Mouse (Mus musculus) forebrain, embryonic 16.5 days (tissue): Measurements from ENCODE around the gene Ppif. TPM values are rescaled to one million over a fixed set of nuclear protein-coding genes. Genes with fewer than 3 reads are reported as not detected.

ENCODE experiments used
- ATAC-seq: fragments of 200-750 bp; cut with Nextera tagmentation; 2 replicates; pipeline ENCODE4 v1.8.0; 2017; ENCODE audit warnings: mild to moderate bottlenecking, moderate library complexity
- H3K27ac ChIP-seq: fragments of 300-500 bp; sonication (generic); 2 replicates; pipeline ENCODE4 v1.5.1; 2014; ENCODE audit warnings: low read length, control low read depth
- H3K27me3 ChIP-seq: fragments of 300-500 bp; sonication (generic); replicated peaks from 2 replicates; pipeline ENCODE4 v1.6.1; 2014; ENCODE audit warnings: low read length; ENCODE audit not compliant: control insufficient read depth, insufficient read depth
- H3K36me3 ChIP-seq: fragments of 300-500 bp; sonication (generic); 2 replicates; pipeline ENCODE4 v1.6.1; 2014; ENCODE audit not compliant: control insufficient read depth, insufficient read depth
- H3K4me1 ChIP-seq: fragments of 300-500 bp; sonication (generic); replicated peaks from 2 replicates; pipeline ENCODE4 v1.6.1; 2014; ENCODE audit warnings: low read length; ENCODE audit not compliant: control insufficient read depth, insufficient read depth
- H3K4me2 ChIP-seq: fragments of 300-500 bp; sonication (generic); 2 replicates; pipeline ENCODE4 v1.6.1; 2014; ENCODE audit warnings: mild to moderate bottlenecking, low read length, control low read depth
- H3K4me3 ChIP-seq: fragments of 300-500 bp; sonication (generic); replicated peaks from 2 replicates; pipeline ENCODE4 v1.5.1; 2014; ENCODE audit warnings: mild to moderate bottlenecking, low read length, control low read depth
- H3K9ac ChIP-seq: fragments of 300-500 bp; sonication (generic); replicated peaks from 2 replicates; pipeline ENCODE4 v1.6.1; 2014; ENCODE audit warnings: low read depth, low read length, control low read depth
- H3K9me3 ChIP-seq: fragments of 300-500 bp; sonication (generic); 2 replicates; pipeline ENCODE4 v1.6.1; 2016; ENCODE audit warnings: low read length; ENCODE audit not compliant: control insufficient read depth
- WGBS: fragments of 180-500 bp; shearing (Covaris S2); extraction: QIAGEN DNeasy Blood & Tissue Kit; methylation state at CpG from one replicate; pipeline ENCODE4 v1.1.7; 2014; 5-methylcytosine and 5-hydroxymethylcytosine counted together
- polyA plus RNA-seq: library from polyadenylated mRNA; unstranded; fragments of >200 nt; fragmentation: Nextera tagmentation; extraction: Ambion mirVana; gene quantifications from 2 replicates; pipeline ENCODE4 v1.2.1, GENCODE M21; 2015

Gene Ppif
- polyA plus RNA-seq, 1 experiment from 2014 or later, result 26.3 TPM

- no peaks in the 10 kb centered on the region for H3K36me3 ChIP-seq
- no peak overlapping the region for H3K4me2 ChIP-seq
- no peak for ATAC-seq
- H3K9ac ChIP-seq, result no peak overlapping the region
- H3K4me3 ChIP-seq, result no peak overlapping the region
- H3K4me1 ChIP-seq, result no peaks in the 10 kb centered on the region
- H3K27me3 ChIP-seq, result no peaks in the 10 kb centered on the region
- 86% methylated on average over 10 of the region's 10 CpGs for WGBS
- H3K9me3 ChIP-seq, result no peaks in the 10 kb centered on the region
- H3K27ac ChIP-seq, result no peak overlapping the region
Observed at GRCm38 (mm10) chr14:25686983-25687901, 6.7 kb upstream of the Ppif start.

DNA sequence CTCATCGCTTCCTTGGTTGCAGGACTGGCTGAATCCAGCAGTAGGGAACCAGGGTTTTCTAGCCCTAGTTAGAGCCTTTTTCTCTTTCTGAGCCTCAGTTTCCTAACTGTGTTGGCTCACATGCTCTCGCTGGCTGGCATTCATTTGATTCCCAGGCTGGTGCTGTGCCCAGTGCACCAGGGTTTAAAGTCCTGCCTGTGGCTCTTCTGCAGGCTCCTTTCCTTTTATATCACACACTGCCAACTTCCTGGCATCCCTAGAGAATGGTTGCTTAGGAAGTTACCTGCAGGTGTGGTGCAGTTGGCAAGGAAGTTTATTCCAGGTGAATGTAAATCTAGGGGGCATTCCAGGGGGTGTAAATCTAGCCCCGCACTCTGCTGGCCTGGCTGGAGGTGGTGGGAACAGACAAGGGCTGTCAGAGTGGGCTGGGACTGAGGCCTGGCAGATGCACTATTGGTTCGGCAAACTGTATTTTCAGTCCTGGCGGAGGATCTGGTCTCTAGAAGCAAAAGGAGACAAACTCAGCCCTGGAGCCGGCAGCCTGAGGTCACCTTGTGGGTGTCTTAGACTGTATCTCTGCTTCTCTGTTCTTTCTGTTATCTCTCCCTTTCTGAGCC, 575 bp upstream of the Ppif start:
- peak overlapping the region; percentile 97 for H3K4me2 ChIP-seq
- H3K9me3 ChIP-seq, result no peaks in the 10 kb centered on the region
- ATAC-seq, result no peak; the same call in 1 of the 2 replicates
- 72% methylated on average over 6 of the region's 6 CpGs for WGBS
- H3K27ac ChIP-seq, result peak overlapping the region; percentile 38; the same call in 1 of the 2 replicates
- H3K36me3 ChIP-seq, result no peaks in the 10 kb centered on the region; the same call in 1 of the 2 replicates
- H3K9ac ChIP-seq, result peak overlapping the region; percentile 46
- H3K27me3 ChIP-seq, result no peaks in the 10 kb centered on the region
- peak overlapping the region; percentile 85 for H3K4me3 ChIP-seq
- peaks cover 23% of the 10 kb centered on the region for H3K4me1 ChIP-seq

GRCm38 (mm10) chr14:25694569-25694897, 579 bp downstream of the Ppif start:
- no peaks in the 10 kb centered on the region for H3K27me3 ChIP-seq
- peak overlapping the region; percentile 97 for H3K4me2 ChIP-seq
- no peaks in the 10 kb centered on the region for H3K9me3 ChIP-seq
- 2% methylated on average over 10 of the region's 10 CpGs for WGBS
- H3K9ac ChIP-seq, result peak overlapping the region; percentile 93
- H3K27ac ChIP-seq, result no peak overlapping the region
- ATAC-seq, result no peak; the same call in 1 of the 2 replicates
- H3K36me3 ChIP-seq, result peaks cover 7% of the 10 kb centered on the region; the same call in 1 of the 2 replicates
- H3K4me1 ChIP-seq, result peaks cover 23% of the 10 kb centered on the region
- peak overlapping the region; percentile 85 for H3K4me3 ChIP-seq

DNA sequence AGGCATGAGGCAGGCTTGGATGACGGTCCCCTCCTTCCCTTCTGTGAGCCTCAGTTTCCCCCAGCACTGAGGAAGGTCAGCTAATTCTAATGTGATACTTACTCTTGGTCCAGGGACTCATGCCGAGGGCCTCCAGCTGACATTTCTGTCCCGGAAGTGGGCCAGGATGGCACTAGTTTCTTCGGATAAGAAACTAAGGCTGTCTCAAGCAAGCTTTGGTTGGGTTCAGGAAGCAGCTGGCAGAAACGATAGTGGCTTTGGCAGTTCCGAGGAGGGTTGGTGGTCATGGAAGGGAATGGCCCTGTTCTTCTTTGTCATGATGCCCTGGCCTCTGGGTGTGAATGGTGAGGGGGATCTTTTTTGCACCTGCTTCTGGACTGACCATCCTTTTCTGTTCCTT, 1.1 kb downstream of the Ppif start:
- H3K4me3 ChIP-seq, result peak overlapping the region; percentile 85
- no peaks in the 10 kb centered on the region for H3K9me3 ChIP-seq
- no peak for ATAC-seq
- peaks cover 10% of the 10 kb centered on the region; the same call in 1 of the 2 replicates for H3K36me3 ChIP-seq
- no peak overlapping the region for H3K27ac ChIP-seq
- peak overlapping the region; percentile 93; the same call in 1 of the 2 replicates for H3K9ac ChIP-seq
- 73% methylated on average over 6 of the region's 6 CpGs for WGBS
- peaks cover 23% of the 10 kb centered on the region for H3K4me1 ChIP-seq
- H3K4me2 ChIP-seq, result peak overlapping the region; percentile 97
- H3K27me3 ChIP-seq, result no peaks in the 10 kb centered on the region

DNA sequence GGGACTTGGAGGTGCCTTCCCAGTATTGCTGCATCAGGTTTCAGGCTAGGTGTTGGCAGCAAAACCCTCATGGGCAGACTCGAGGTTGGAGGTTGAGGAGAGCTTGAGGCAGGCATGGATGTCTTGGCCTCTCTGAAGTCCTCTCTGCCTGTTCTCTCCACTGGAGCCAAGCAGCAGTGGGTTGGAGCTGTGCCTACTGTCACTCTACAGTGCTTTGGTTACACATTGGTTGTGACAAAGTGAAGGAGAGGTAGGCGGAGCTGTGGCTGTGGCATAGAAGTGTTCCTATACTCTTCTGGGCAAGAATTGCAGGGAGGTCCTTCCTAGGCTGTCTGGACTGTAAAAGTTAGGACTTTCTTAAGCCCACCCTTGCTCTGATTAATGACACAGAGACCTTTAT, 2.4 kb downstream of the Ppif start:
- no peaks in the 10 kb centered on the region for H3K27me3 ChIP-seq
- peaks cover 23% of the 10 kb centered on the region for H3K4me1 ChIP-seq
- no peak overlapping the region for H3K4me2 ChIP-seq
- no peaks in the 10 kb centered on the region for H3K9me3 ChIP-seq
- no peak for ATAC-seq
- no peak overlapping the region for H3K4me3 ChIP-seq
- WGBS, result 56% methylated on average over 2 of the region's 2 CpGs
- H3K36me3 ChIP-seq, result peaks cover 10% of the 10 kb centered on the region; the same call in 1 of the 2 replicates
- H3K9ac ChIP-seq, result no peak overlapping the region
- H3K27ac ChIP-seq, result no peak overlapping the region

DNA sequence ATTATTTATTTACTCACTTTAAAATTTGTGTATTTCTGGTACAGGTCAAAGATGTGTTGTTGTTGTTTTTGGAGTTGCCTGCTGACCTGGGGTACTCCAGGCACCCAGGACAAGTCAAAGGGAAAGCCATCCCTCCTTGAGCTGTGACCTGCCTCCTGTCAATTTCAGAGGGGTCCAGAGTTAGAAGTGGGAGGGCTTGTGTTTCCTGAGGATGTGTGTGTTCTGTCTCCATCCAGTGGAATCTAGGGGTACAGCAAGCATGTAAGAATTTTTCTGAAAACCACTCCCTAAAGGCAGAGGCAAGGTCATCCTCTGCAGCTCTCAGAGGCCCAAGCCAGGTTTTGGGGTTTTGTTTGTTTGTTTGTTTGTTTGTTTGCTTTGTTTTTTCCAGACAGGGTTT, 8.0 kb downstream of the Ppif start:
- Histone ChIP-seq H3K9me3 (no peaks in the 10 kb centered on the region), H3K27ac (no peak overlapping the region), H3K9ac (no peak overlapping the region), H3K4me2 (no peak overlapping the region), H3K27me3 (no peaks in the 10 kb centered on the region), H3K4me1 (no peaks in the 10 kb centered on the region), H3K4me3 (no peak overlapping the region), H3K36me3 (peaks cover 10% of the 10 kb centered on the region; the same call in 1 of the 2 replicates)
- peak; percentile 57 for ATAC-seq

DNA sequence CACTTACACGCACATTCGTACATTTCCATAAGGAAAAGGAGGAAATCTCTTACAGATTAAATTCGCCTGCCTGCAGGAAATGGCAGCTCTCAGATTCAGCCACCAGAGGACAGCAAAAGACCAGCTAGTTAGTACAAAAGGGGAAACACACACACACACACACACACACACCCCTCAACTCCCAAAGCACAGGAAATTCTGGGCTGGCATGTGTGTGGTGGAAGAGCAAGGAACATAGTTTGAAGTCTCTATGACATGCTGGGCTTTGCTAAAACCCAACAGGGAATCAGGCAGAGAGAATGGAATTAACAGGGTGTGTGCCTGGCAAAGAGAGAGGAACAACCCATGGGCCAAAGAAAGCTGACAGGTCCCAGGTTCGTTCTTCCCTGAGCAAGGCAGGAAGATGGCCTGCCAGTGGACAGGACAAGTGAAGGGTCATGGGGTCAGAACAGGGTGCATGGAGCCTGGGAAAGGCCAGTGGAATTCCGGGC, 13.8 kb downstream of the Ppif start:
- Histone ChIP-seq H3K4me2 (no peak overlapping the region), H3K27me3 (no peaks in the 10 kb centered on the region), H3K9ac (no peak overlapping the region), H3K4me3 (no peak overlapping the region), H3K36me3 (no peaks in the 10 kb centered on the region), H3K27ac (no peak overlapping the region), H3K9me3 (no peaks in the 10 kb centered on the region), H3K4me1 (no peaks in the 10 kb centered on the region)
- ATAC-seq, result peak; percentile 39
- WGBS, result 73% methylated on average over 5 of the region's 5 CpGs

- ATAC-seq, result no peak
- no peak overlapping the region for H3K27ac ChIP-seq
- WGBS, result 85% methylated on average over 4 of the region's 4 CpGs
- no peak overlapping the region for H3K9ac ChIP-seq
- H3K4me3 ChIP-seq, result no peak overlapping the region
- H3K4me1 ChIP-seq, result no peaks in the 10 kb centered on the region
- no peaks in the 10 kb centered on the region for H3K36me3 ChIP-seq
- H3K27me3 ChIP-seq, result no peaks in the 10 kb centered on the region
- no peak overlapping the region for H3K4me2 ChIP-seq
- H3K9me3 ChIP-seq, result no peaks in the 10 kb centered on the region
Observed at GRCm38 (mm10) chr14:25708451-25708850, 14.5 kb downstream of the Ppif start.

GRCm38 (mm10) chr14:25708917-25709316, 15.0 kb downstream of the Ppif start:
- Histone ChIP-seq H3K9ac (no peak overlapping the region), H3K27ac (no peak overlapping the region), H3K27me3 (no peaks in the 10 kb centered on the region), H3K36me3 (no peaks in the 10 kb centered on the region), H3K9me3 (no peaks in the 10 kb centered on the region), H3K4me1 (no peaks in the 10 kb centered on the region), H3K4me2 (no peak overlapping the region), H3K4me3 (no peak overlapping the region)
- WGBS, result 87% methylated on average over 2 of the region's 2 CpGs
- ATAC-seq, result no peak
